Mouse (Mus musculus) thymus, adult 2 months (tissue): ENCODE results near the gene Lnx1.

Experiments used
- CTCF ChIP-seq: fragments of 200-500 bp; IDR thresholded peaks from 2 replicates; pipeline ENCODE4 v1.5.1; 2012; ENCODE audit warnings: mild to moderate bottlenecking, control low read depth, low read length, moderate library complexity, borderline replicate concordance; ENCODE audit not compliant: control insufficient read depth, poor library complexity, insufficient read depth; ENCODE audit errors: extremely low read depth
- POLR2A ChIP-seq: fragments of 200-500 bp; IDR thresholded peaks from 2 replicates; pipeline ENCODE4 v1.6.1; 2012; ENCODE audit warnings: mild to moderate bottlenecking, low read length, control low read depth, moderate library complexity; ENCODE audit not compliant: control insufficient read depth, poor library complexity, insufficient read depth; ENCODE audit errors: extremely low read depth

- TF ChIP-seq POLR2A (no peak), CTCF (no peak)
Observed at GRCm38 (mm10) chr5:74672556-74672955, 30.2 kb downstream of the Lnx1 start.
